Mouse (Mus musculus) liver, embryonic 15.5 days (tissue): ENCODE results near the gene Usp25. TPM values are rescaled to one million over a fixed set of nuclear protein-coding genes. Genes with fewer than 3 reads are reported as not detected.

Experiments
- ATAC-seq: fragments of 200-750 bp; cut with Nextera tagmentation; 2 replicates; pipeline ENCODE4 v1.8.0; 2017; ENCODE audit warnings: moderate number of reproducible peaks, mild to moderate bottlenecking, moderate library complexity; ENCODE audit not compliant: insufficient read depth
- H3K27ac ChIP-seq: fragments of 300-500 bp; sonication (generic); replicated peaks from 2 replicates; pipeline ENCODE4 v1.5.1; 2015; ENCODE audit warnings: mild to moderate bottlenecking, inconsistent platforms
- H3K27me3 ChIP-seq: fragments of 300-500 bp; sonication (generic); 2 replicates; pipeline ENCODE4 v1.6.1; 2015; ENCODE audit warnings: mild to moderate bottlenecking, inconsistent platforms
- H3K36me3 ChIP-seq: fragments of 300-500 bp; sonication (generic); replicated peaks from 2 replicates; pipeline ENCODE4 v1.6.1; 2015; ENCODE audit warnings: moderate library complexity, mild to moderate bottlenecking, inconsistent platforms
- H3K4me1 ChIP-seq: fragments of 300-500 bp; sonication (generic); replicated peaks from 2 replicates; pipeline ENCODE4 v1.6.1; 2015; ENCODE audit warnings: inconsistent platforms
- H3K4me2 ChIP-seq: fragments of 300-500 bp; sonication (generic); 2 replicates; pipeline ENCODE4 v1.6.1; 2015; ENCODE audit warnings: moderate library complexity, mild to moderate bottlenecking, inconsistent platforms
- H3K4me3 ChIP-seq: fragments of 300-500 bp; sonication (generic); replicated peaks from 2 replicates; pipeline ENCODE4 v1.5.1; 2015; ENCODE audit warnings: mild to moderate bottlenecking, inconsistent platforms
- H3K9ac ChIP-seq: fragments of 300-500 bp; sonication (generic); 2 replicates; pipeline ENCODE4 v1.6.1; 2015; ENCODE audit warnings: moderate library complexity, mild to moderate bottlenecking, inconsistent platforms
- H3K9me3 ChIP-seq: fragments of 300-500 bp; sonication (generic); replicated peaks from 2 replicates; pipeline ENCODE4 v1.6.1; 2016; ENCODE audit warnings: inconsistent platforms
- WGBS: fragments of 180-500 bp; shearing (Covaris S2); methylation state at CpG from one replicate; pipeline ENCODE4 v1.1.7; 2015; ENCODE audit warnings: mixed read lengths; ENCODE audit not compliant: insufficient replicate concordance; 5-methylcytosine and 5-hydroxymethylcytosine counted together
- polyA plus RNA-seq: library from polyadenylated mRNA; unstranded; fragments of >200 nt; fragmentation: Nextera tagmentation; extraction: Ambion mirVana; gene quantifications from 2 replicates; pipeline ENCODE4 v1.2.1, GENCODE M21; 2015

Usp25 gene
- polyA plus RNA-seq, 1 experiment from 2014 or later, result 41.4 TPM

DNA sequence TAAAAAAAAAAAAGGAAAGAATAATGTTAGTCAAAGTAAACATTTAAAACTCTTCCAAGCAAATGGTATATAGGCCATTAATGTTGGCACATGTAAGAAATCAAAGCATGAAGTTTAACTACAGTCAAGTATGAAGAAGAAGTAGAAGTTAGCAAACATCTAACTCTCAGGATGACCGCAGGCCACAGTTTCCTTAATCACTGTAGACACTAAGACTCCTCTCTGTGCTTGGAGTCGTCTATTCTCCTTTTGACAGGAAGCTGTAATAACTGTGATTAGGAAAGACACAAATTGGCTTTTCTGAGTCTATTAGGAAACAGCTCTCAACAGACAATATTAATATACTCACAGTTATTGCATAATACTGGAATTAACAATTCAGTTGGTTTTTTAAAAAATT lies 70.6 kb downstream of the Usp25 start:
- Histone ChIP-seq H3K27ac (no peak overlapping the region), H3K4me3 (no peak overlapping the region), H3K4me1 (no peaks in the 10 kb centered on the region), H3K9me3 (no peaks in the 10 kb centered on the region), H3K36me3 (peaks cover 87% of the 10 kb centered on the region), H3K9ac (no peak overlapping the region), H3K27me3 (no peaks in the 10 kb centered on the region), H3K4me2 (no peak overlapping the region)
- WGBS, result 50% methylated on average over 2 of the region's 2 CpGs
- peak; percentile 22; the same call in 1 of the 2 replicates for ATAC-seq

DNA sequence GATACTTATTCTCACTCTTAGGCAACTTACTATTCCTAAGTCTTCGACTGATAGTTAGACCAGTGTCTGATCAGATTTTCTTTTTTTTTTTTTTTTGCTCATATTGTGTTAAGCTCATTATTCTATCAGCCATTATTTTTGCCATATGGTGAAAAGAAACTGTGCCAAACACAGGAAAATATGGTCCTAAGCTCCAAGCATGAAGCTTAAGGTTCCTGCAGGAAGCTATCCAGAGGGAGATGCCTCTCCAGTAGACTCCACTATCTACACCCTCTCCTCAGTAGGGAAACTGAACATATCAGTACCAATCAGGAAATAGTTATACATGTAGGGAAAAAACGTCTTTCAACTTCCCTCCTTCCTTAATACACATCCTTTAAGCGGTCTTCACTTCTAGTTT lies 76.3 kb downstream of the Usp25 start:
- no peaks in the 10 kb centered on the region for H3K27me3 ChIP-seq
- H3K36me3 ChIP-seq, result peaks cover 85% of the 10 kb centered on the region
- no peak overlapping the region for H3K9ac ChIP-seq
- ATAC-seq, result no peak
- H3K4me1 ChIP-seq, result no peaks in the 10 kb centered on the region
- no peaks in the 10 kb centered on the region for H3K9me3 ChIP-seq
- no peak overlapping the region for H3K4me3 ChIP-seq
- 73% methylated on average over 3 of the region's 3 CpGs for WGBS
- no peak overlapping the region for H3K4me2 ChIP-seq
- H3K27ac ChIP-seq, result no peak overlapping the region

DNA sequence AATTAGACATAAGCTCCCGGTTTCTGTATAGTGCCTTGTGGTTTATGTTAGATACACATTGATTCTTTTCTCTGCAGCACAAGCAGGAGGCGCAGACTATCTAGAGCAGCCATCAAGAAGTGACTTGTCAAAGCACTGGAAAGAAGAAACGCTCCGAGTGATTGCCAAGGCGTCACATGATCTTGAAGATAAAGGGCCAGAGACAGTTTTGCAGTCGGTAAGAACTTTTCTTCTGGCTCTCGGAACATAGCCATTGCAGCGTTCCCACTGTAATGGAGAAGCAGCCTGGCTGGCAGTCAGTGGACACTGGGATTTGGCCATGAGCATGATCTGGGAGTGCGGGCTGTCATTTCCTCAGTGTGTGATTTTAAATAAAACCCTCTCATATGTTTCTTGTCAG lies 80.0 kb downstream of the Usp25 start:
- no peak for ATAC-seq
- Histone ChIP-seq H3K4me3 (no peak overlapping the region), H3K4me1 (no peaks in the 10 kb centered on the region), H3K9ac (no peak overlapping the region), H3K27me3 (no peaks in the 10 kb centered on the region), H3K36me3 (peaks cover 77% of the 10 kb centered on the region), H3K4me2 (no peak overlapping the region), H3K27ac (no peak overlapping the region), H3K9me3 (no peaks in the 10 kb centered on the region)
- WGBS, result 80% methylated on average over 9 of the region's 9 CpGs

DNA sequence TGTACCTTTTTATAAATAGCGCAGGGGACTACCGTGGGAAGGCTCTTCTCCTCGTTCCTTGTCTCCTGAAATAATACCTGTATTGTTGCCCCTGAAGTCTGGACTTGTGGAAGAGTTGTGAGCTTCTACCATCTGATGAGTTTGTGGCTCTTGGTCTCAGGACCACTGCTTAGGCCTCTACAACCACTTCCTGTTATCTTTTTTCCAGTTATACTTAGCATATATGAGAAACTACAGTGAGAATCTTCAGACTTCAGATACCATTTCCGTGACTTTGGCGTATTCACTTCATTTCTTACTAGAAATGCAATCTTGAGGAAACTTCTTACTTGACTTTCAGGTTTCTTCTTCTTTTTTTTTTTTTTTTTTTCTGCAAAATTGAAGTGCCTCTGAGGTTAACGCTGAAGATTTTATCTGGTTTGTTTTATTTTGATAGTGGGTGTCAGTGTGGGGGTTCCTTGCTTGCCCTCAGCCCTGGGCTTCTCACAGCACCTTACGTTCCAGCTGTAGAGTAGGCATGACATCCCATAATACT lies 81.6 kb downstream of the Usp25 start:
- Histone ChIP-seq H3K27me3 (no peaks in the 10 kb centered on the region), H3K4me3 (no peak overlapping the region), H3K9ac (no peak overlapping the region), H3K9me3 (no peaks in the 10 kb centered on the region), H3K4me1 (no peaks in the 10 kb centered on the region), H3K27ac (no peak overlapping the region), H3K4me2 (no peak overlapping the region), H3K36me3 (peaks cover 83% of the 10 kb centered on the region)
- no peak for ATAC-seq
- 85% methylated on average over 7 of the region's 7 CpGs for WGBS

DNA sequence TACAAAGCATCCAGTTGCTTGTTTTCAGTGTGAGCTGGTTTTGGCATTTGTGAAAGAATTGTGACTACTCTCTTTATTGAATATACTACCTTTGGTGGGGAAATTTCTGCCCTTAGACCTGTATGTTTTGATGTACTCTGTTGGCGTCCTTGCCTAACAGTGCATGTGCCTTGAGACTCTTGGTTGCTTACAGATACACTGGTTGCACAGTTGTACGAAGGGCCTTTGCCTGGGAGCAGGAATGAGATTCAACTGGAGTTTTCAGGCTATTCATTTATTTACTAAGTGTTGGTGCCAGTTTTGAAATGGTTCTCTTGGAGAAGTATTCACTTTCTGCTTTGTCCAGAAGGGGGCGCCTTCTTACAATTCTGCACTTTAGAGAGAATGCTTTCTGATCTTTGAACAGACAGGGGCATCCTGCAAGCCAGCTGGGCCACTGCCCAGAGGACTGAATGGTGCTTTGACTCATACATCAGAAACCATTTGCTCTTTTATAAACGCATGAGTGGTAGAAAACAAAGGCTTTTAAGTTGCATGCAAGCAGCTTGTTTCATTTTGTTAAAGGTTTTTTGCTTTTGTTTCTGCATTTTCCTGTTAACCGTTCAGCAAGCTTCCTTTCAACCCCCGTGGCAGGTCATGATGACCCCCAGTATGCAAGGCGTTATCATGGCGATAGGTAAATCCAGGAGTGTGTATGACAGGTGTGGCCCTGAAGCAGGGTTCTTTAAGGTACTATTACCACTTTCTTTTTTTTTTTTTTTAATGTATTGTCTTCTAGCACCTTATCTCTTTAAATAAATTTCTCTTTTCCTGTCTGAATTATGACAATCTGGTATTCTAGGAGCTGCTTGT lies 85.7 kb downstream of the Usp25 start:
- ATAC-seq, result no peak

DNA sequence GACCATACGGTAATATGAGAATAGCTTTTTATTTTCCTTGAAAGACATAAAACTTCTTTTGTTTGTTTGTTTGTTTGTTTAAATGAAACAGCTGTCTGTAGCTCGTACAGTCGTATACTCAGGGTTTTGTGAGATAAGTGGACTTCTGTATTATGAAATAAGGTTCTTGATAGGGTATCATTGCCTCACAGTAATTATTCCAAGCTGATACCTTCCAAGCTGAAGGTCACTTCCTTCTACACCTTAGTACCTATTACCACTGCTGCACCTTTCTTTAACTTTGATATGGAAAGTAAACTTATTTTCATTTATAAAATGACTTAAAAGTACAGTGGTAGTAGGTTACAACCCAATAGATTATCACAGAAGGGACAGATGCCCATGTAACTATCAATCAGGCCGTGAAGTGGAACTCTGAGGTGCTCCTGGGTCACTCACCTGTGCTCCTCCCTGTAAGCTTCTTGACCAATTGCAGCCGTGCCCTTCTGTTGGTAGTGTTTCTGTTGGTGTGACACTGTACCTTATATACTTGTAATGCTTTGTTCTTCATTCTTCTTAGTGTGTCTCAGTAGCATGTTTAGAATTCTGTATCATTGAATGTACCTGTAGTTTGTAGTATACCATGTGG lies 90.2 kb downstream of the Usp25 start:
- no peak overlapping the region for H3K4me3 ChIP-seq
- 82% methylated on average over 5 of the region's 5 CpGs for WGBS
- ATAC-seq, result no peak
- peaks cover 49% of the 10 kb centered on the region for H3K36me3 ChIP-seq
- no peaks in the 10 kb centered on the region for H3K27me3 ChIP-seq
- H3K27ac ChIP-seq, result no peak overlapping the region
- no peak overlapping the region for H3K9ac ChIP-seq
- H3K9me3 ChIP-seq, result no peaks in the 10 kb centered on the region
- no peak overlapping the region for H3K4me2 ChIP-seq
- no peaks in the 10 kb centered on the region for H3K4me1 ChIP-seq

More for the DNA sequence above, 85.7 kb downstream of the Usp25 start:
- Histone ChIP-seq H3K4me1 (no peaks in the 10 kb centered on the region), H3K9ac (no peak overlapping the region), H3K36me3 (peaks cover 71% of the 10 kb centered on the region), H3K9me3 (no peaks in the 10 kb centered on the region), H3K4me3 (no peak overlapping the region), H3K27ac (no peak overlapping the region), H3K27me3 (no peaks in the 10 kb centered on the region), H3K4me2 (no peak overlapping the region)
- 73% methylated on average over 8 of the region's 8 CpGs for WGBS

DNA sequence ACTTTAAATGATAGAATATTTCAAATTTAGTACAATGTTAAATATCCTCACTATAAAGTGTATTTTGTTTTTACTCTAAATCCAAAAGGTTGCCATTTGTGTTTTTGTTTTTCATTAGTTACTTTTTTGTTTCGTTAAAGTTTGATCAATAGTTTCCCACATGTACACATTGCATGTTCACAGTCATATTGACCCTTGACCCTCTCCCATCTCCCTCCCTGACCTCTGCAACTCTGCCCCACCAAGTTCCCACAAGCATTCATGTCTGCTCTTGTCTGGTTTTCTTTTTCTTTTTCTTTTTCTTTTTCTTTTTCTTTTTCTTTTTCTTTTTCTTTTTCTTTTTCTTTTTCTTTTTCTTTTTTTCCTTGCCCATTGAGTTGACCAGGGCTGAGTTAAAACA lies 97.8 kb downstream of the Usp25 start:
- ATAC-seq, result no peak
- WGBS, result 88% methylated on average over 1 of the region's 1 CpGs
- Histone ChIP-seq H3K36me3 (peaks cover 69% of the 10 kb centered on the region), H3K9me3 (no peaks in the 10 kb centered on the region), H3K9ac (no peak overlapping the region), H3K4me2 (no peak overlapping the region), H3K27me3 (no peaks in the 10 kb centered on the region), H3K4me1 (no peaks in the 10 kb centered on the region), H3K4me3 (no peak overlapping the region), H3K27ac (no peak overlapping the region)

DNA sequence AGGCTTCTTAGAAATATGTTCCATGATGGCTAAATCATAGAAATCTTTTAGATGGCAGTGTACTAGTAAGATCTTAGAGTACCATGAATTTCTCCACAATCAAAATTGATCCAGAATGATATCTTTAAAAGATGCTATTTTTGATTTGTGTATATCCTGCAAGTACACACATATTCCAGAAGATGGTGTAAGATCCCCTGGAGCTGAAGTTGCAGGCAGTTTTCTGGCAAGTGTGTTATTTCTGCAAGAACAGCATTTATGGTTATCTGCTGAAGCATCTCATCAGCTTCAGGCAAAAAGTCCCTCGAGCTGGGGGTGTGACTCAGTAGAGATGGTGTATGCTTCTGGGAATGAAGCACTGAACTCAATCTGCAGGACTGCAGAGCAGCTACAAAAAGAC lies 112.4 kb downstream of the Usp25 start:
- Histone ChIP-seq H3K9ac (no peak overlapping the region), H3K36me3 (no peaks in the 10 kb centered on the region), H3K27ac (no peak overlapping the region), H3K4me3 (no peak overlapping the region), H3K27me3 (no peaks in the 10 kb centered on the region), H3K9me3 (no peaks in the 10 kb centered on the region), H3K4me2 (no peak overlapping the region), H3K4me1 (no peaks in the 10 kb centered on the region)
- 11% methylated on average over 1 of the region's 1 CpGs for WGBS
- no peak for ATAC-seq

DNA sequence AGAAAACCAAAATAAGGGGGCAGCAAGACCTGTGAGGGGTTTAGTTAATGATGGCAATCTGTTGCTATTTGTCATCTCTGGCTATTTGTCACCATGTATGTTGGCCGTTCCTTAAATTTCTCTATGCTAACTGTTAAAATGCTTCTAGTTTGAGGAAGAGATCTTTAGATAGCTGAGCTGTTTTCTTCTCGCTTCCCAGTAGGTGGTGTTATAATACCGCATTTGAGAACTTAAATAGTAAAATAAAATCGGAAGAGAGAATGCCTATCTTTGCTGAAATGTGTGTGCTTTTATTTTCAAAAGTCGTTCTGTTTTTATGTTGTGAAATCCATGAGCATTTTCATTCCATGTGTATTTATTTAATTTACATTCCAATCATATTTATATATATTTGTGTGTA lies 115.2 kb downstream of the Usp25 start:
- Histone ChIP-seq H3K9ac (no peak overlapping the region), H3K9me3 (no peaks in the 10 kb centered on the region), H3K4me1 (no peaks in the 10 kb centered on the region), H3K36me3 (no peaks in the 10 kb centered on the region), H3K4me3 (no peak overlapping the region), H3K27ac (no peak overlapping the region), H3K27me3 (no peaks in the 10 kb centered on the region), H3K4me2 (no peak overlapping the region)
- no peak for ATAC-seq
- WGBS, result 25% methylated on average over 5 of the region's 5 CpGs

DNA sequence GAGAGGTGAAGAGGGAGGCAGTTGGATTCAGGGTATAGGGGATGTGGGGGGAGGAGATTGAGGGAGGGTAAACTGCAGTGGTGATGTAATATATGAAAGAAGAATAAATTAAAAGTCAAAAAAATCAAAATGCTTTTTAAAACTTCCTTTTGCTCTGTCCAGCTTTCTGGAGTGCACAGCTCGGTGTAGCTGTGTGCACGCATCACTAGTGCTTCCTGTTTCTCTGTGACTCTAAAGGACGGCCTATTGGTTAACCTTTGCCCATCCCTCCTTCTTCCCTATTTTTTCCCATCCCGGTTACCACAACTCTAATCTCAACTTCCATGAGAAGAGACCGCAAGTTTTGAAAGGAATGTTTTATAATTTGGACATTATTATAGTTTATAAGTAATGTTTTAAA lies 119.5 kb downstream of the Usp25 start:
- no peak overlapping the region for H3K4me3 ChIP-seq
- no peak for ATAC-seq
- H3K27me3 ChIP-seq, result no peaks in the 10 kb centered on the region
- H3K4me1 ChIP-seq, result no peaks in the 10 kb centered on the region
- H3K9me3 ChIP-seq, result no peaks in the 10 kb centered on the region
- WGBS, result 53% methylated on average over 5 of the region's 5 CpGs
- H3K4me2 ChIP-seq, result no peak overlapping the region
- H3K36me3 ChIP-seq, result no peaks in the 10 kb centered on the region
- H3K9ac ChIP-seq, result no peak overlapping the region
- no peak overlapping the region for H3K27ac ChIP-seq

DNA sequence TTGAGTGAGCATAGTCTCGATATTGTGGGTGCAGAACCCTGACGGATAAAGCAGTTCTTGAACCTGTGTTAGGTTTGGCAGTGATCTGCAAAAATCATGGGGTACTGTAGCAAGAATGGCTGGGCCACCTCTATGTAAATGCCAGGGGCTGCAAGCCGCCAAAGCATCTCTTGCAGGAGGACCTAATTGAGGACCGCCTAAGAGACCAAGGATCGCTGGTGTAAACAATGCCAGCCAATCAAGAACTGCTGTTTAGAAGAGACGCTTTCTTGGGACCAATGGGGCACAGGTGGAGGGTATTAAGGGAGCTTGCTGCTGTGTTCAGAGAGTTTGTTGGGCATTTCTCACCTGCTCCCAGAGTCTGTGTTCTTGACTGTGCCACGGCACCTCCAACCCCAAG lies 127.1 kb downstream of the Usp25 start:
- Histone ChIP-seq H3K9ac (no peak overlapping the region), H3K4me1 (no peaks in the 10 kb centered on the region), H3K9me3 (no peaks in the 10 kb centered on the region), H3K4me2 (no peak overlapping the region), H3K27ac (no peak overlapping the region), H3K36me3 (no peaks in the 10 kb centered on the region), H3K4me3 (no peak overlapping the region), H3K27me3 (no peaks in the 10 kb centered on the region)
- ATAC-seq, result no peak
- WGBS, result 72% methylated on average over 7 of the region's 7 CpGs
